Mouse (Mus musculus): ENCODE data around the gene Tmco1.

DNA sequence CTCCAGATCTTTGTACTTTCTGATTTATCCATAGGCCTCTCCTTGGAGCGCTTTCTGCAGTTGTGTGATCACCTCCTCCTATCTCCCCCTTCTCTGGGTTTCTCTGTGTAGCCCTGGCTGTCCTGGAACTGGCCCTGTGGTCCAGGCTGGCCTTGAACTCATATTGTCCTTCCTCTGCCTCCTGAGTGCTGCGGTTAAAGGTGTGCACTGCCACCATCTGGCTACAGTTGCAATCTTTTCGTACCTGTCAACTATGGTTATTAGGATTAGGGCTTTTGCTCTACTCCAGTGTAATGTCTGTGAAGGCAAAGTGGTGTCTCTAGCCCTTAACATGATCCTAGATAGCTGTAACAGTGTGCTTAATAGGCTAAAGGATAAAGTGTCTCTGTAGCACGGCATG lies 5.0 kb downstream of the Tmco1 start:
- TF ChIP-seq CTCF (IDR thresholded peaks at IDR 0.05; ENCODE audit: control insufficient read depth, insufficient read depth, insufficient replicate concordance, low read depth, low read length) (no peak), POLR2A (IDR thresholded peaks at IDR 0.05; ENCODE audit: control insufficient read depth, low read depth, low read length) (no peak)
